Mouse (Mus musculus): ENCODE data around the gene Hapln4.

DNA sequence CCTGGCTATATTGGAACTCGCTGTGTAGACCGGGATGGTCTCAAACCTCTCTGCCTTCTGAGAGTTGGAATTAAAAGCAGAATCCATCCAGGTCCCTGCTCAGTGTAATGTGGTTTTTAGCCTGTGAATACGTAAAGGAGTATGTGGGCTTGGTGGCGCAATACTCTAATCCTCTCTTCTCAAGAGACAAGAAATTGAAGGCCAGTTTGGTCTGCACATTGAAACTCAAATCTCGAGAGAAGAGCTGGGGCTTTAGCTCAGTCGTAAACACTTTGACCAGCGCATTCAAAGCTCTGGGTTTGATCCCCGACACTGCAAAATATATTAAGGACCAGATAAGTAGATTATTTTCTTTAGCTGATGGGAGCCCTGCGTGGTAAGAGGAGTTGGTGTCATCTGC is 56.7 kb downstream of the Hapln4 start:
- no peak for TF ChIP-seq CTCF (IDR thresholded peaks at IDR 0.05)
- no peak for TF ChIP-seq EP300 (IDR thresholded peaks at IDR 0.05)

Data from lung, postnatal 0 days (tissue).